Mouse (Mus musculus) testis, adult 2 months (tissue): ENCODE results near the gene Gm5105.

Experiments used
- CTCF ChIP-seq: fragments of 200-500 bp; IDR thresholded peaks from 2 replicates; pipeline ENCODE4 v1.5.1; 2012; ENCODE audit warnings: low read depth, mild to moderate bottlenecking, inconsistent platforms, low read length, moderate library complexity; ENCODE audit not compliant: control insufficient read depth, insufficient read depth, insufficient replicate concordance
- POLR2A ChIP-seq: fragments of 200-500 bp; IDR thresholded peaks from 2 replicates; pipeline ENCODE4 v1.6.1; 2012; ENCODE audit warnings: low read depth, mild to moderate bottlenecking, inconsistent platforms, low read length, moderate library complexity; ENCODE audit not compliant: control insufficient read depth

- TF ChIP-seq POLR2A = no peak
- no peak for TF ChIP-seq CTCF
These were observed 36.5 kb upstream of the Gm5105 start for GRCm38 (mm10) chr3:138103690-138104089.
